Mouse (Mus musculus) large intestine, adult 2 months (tissue): Measurements from ENCODE around the gene Ptrh1. TPM values are rescaled to one million over a fixed set of nuclear protein-coding genes. Genes with fewer than 3 reads are reported as not detected.

ENCODE experiments used
- DNase-seq: peaks from one replicate; pipeline ENCODE4 v3.0.0-alpha.2; 2012; ENCODE audit warnings: low read depth, low spot score
- WGBS: fragments of 180-500 bp; shearing (Covaris S2); methylation state at CpG from one replicate; pipeline ENCODE4 v1.1.7; 2018; 5-methylcytosine and 5-hydroxymethylcytosine counted together
- polyA plus RNA-seq: library from polyadenylated mRNA; depleted of rRNA; stranded (reverse); fragments of >200 nt; gene quantifications from 2 replicates; pipeline ENCODE4 v1.2.3, GENCODE M21; 2012

The Ptrh1 gene
- polyA plus RNA-seq, 1 experiment, result 17.4 TPM

- 70% methylated on average over 6 of the region's 6 CpGs for WGBS
- no peak for DNase-seq
These were observed 11.6 kb downstream of the Ptrh1 start for GRCm38 (mm10) chr2:32787176-32787575.

GRCm38 (mm10) chr2:32788581-32788980 lies 13.0 kb downstream of the Ptrh1 start:
- DNase-seq, result no peak
- WGBS, result 62% methylated on average over 2 of the region's 2 CpGs

- WGBS, result 70% methylated on average over 6 of the region's 6 CpGs
- DNase-seq, result no peak
These were observed 15.7 kb downstream of the Ptrh1 start for GRCm38 (mm10) chr2:32791297-32791696.

- 92% methylated on average over 13 of the region's 13 CpGs for WGBS
- DNase-seq, result no peak
These were observed 20.3 kb downstream of the Ptrh1 start for GRCm38 (mm10) chr2:32795748-32796418.

- WGBS, result 64% methylated on average over 10 of the region's 10 CpGs
- DNase-seq, result no peak
These were observed 22.8 kb downstream of the Ptrh1 start for GRCm38 (mm10) chr2:32798251-32798962.

GRCm38 (mm10) chr2:32808816-32809566 lies 33.4 kb downstream of the Ptrh1 start:
- 55% methylated on average over 14 of the region's 14 CpGs for WGBS
- peak; percentile 75 for DNase-seq

GRCm38 (mm10) chr2:32811959-32812358 lies 36.4 kb downstream of the Ptrh1 start:
- no peak for DNase-seq
- 69% methylated on average over 8 of the region's 8 CpGs for WGBS

- WGBS, result 87% methylated on average over 2 of the region's 2 CpGs
- DNase-seq, result no peak
These were observed 40.9 kb downstream of the Ptrh1 start for GRCm38 (mm10) chr2:32816497-32816896.

GRCm38 (mm10) chr2:32816946-32817581 lies 41.5 kb downstream of the Ptrh1 start:
- no peak for DNase-seq
- 18% methylated on average over 17 of the region's 17 CpGs for WGBS

GRCm38 (mm10) chr2:32817589-32817988 lies 42.0 kb downstream of the Ptrh1 start:
- WGBS, result 61% methylated on average over 7 of the region's 7 CpGs

GRCm38 (mm10) chr2:32818208-32818607 lies 42.6 kb downstream of the Ptrh1 start:
- DNase-seq, result no peak
- WGBS, result 99% methylated on average over 5 of the region's 5 CpGs

More at GRCm38 (mm10) chr2:32817589-32817988, 42.0 kb downstream of the Ptrh1 start:
- DNase-seq, result no peak

GRCm38 (mm10) chr2:32821041-32821802 lies 45.6 kb downstream of the Ptrh1 start:
- 64% methylated on average over 11 of the region's 11 CpGs for WGBS
- no peak for DNase-seq

GRCm38 (mm10) chr2:32822643-32823042 lies 47.1 kb downstream of the Ptrh1 start:
- 91% methylated on average over 6 of the region's 6 CpGs for WGBS
- no peak for DNase-seq

GRCm38 (mm10) chr2:32823153-32823552 lies 47.6 kb downstream of the Ptrh1 start:
- DNase-seq, result no peak
- WGBS, result 73% methylated on average over 11 of the region's 11 CpGs

- 90% methylated on average over 8 of the region's 8 CpGs for WGBS
- no peak for DNase-seq
These were observed 48.1 kb downstream of the Ptrh1 start for GRCm38 (mm10) chr2:32823579-32824154.

GRCm38 (mm10) chr2:32824181-32824580 lies 48.6 kb downstream of the Ptrh1 start:
- DNase-seq, result no peak
- WGBS, result 67% methylated on average over 8 of the region's 8 CpGs

GRCm38 (mm10) chr2:32824778-32825177 lies 49.2 kb downstream of the Ptrh1 start:
- DNase-seq, result no peak
- WGBS, result 75% methylated on average over 1 of the region's 1 CpGs

- DNase-seq, result no peak
- 91% methylated on average over 6 of the region's 6 CpGs for WGBS
These were observed 50.2 kb downstream of the Ptrh1 start for GRCm38 (mm10) chr2:32825796-32826195.
